Mouse (Mus musculus): ENCODE measurements at regions not wholly inside any gene's neighbourhood (a gene's known extent, or its start where the extent isn't known, plus 50 kb on each side); places are given as distances from the start of the nearest gene placed in this dataset.

DNA sequence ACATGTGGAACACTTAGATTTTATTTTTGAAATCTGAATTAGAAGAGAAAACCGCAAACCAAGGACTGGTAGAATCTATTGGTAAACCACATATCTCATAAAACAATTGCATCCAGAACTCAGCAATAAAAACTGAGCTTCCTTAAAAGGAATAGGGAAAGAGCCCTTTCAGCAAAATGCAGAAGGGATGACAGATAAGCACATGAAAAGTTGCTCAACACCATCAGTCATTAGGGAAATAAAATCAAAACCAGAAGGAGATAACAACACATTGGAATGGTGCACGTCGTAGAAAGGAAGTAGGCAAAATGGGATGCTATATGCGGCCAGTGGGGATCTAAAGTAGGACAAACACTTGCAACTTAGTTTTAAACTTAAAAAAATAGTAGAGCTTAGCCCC is 110.0 kb upstream of the Cblb start:
- Histone ChIP-seq H3K4me1 (ENCODE audit: control insufficient read depth, insufficient read depth, low read length) (no peaks in the 10 kb centered on the region), H3K9ac (ENCODE audit: low read depth, poor library complexity, severe bottlenecking) (no peak overlapping the region), H3K9me3 (replicated peaks; ENCODE audit: control insufficient read depth, insufficient read depth, low read length, poor library complexity, severe bottlenecking) (no peaks in the 10 kb centered on the region), H3K27me3 (ENCODE audit: control insufficient read depth, insufficient read depth, low read length, poor library complexity, severe bottlenecking) (no peaks in the 10 kb centered on the region), H3K36me3 (ENCODE audit: control insufficient read depth, insufficient read depth, low read length, poor library complexity, severe bottlenecking) (no peaks in the 10 kb centered on the region), H3K4me3 (ENCODE audit: low read depth, low read length) (no peak overlapping the region), H3K27ac (ENCODE audit: insufficient read depth, low read length) (no peak overlapping the region)
- TF ChIP-seq CTCF (IDR thresholded peaks at IDR 0.05; ENCODE audit: low read depth, low read length): no peak
- no peak for TF ChIP-seq POLR2A (IDR thresholded peaks at IDR 0.05; ENCODE audit: insufficient read depth, low read length)
- TF ChIP-seq EP300 (IDR thresholded peaks at IDR 0.05; ENCODE audit: insufficient read depth, low read depth, low read length): no peak

DNA sequence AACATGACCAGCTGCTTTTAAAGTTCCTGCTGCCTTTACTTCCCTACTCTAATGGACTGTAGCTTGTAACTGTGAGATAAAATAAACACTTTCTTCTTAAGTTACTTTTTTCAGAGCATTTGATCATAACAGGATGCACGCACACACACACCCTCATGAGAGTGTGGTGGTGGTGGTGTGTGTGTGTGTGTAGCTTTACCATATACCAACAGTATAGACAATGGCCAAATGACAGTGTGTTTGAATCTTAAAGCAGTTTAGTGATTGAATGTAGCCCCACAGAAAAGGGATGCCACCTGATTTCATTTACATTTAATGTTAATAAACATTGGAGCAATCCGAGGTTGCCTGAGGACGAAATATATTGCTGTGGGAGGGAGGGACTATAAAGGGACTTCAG is 108.4 kb upstream of the Cblb start:
- no peaks in the 10 kb centered on the region for H3K36me3 ChIP-seq (ENCODE audit: control insufficient read depth, insufficient read depth, low read length, poor library complexity, severe bottlenecking)
- no peaks in the 10 kb centered on the region for H3K27me3 ChIP-seq (ENCODE audit: control insufficient read depth, insufficient read depth, low read length, poor library complexity, severe bottlenecking)
- TF ChIP-seq CTCF (IDR thresholded peaks at IDR 0.05; ENCODE audit: low read depth, low read length): no peak

DNA sequence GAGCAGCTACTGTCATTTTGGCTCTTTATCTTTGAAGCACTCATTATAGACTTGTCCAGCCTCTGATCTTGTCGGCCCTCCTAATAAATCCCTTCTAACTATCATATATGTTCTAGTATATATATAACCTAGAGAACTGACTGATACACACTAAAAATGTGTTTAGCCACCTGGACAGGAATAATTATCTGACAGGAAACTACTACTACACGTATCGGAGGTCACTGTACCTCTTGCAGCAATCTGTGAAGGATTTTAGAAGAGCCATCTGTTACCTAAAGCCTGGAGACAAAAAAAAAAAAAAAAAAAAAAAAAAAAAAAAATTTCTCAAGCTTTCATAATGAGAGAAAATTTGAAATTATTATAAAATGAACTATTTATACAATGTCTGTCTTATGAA is 105.4 kb upstream of the Cblb start:
- H3K27ac ChIP-seq (ENCODE audit: insufficient read depth, low read length): no peak overlapping the region

More for the DNA sequence above, 108.4 kb upstream of the Cblb start:
- H3K4me3 ChIP-seq (ENCODE audit: low read depth, low read length): no peak overlapping the region
- H3K9me3 ChIP-seq (replicated peaks; ENCODE audit: control insufficient read depth, insufficient read depth, low read length, poor library complexity, severe bottlenecking): no peaks in the 10 kb centered on the region
- H3K27ac ChIP-seq (ENCODE audit: insufficient read depth, low read length): no peak overlapping the region
- H3K9ac ChIP-seq (ENCODE audit: low read depth, poor library complexity, severe bottlenecking): no peak overlapping the region
- H3K4me1 ChIP-seq (ENCODE audit: control insufficient read depth, insufficient read depth, low read length): no peaks in the 10 kb centered on the region

DNA sequence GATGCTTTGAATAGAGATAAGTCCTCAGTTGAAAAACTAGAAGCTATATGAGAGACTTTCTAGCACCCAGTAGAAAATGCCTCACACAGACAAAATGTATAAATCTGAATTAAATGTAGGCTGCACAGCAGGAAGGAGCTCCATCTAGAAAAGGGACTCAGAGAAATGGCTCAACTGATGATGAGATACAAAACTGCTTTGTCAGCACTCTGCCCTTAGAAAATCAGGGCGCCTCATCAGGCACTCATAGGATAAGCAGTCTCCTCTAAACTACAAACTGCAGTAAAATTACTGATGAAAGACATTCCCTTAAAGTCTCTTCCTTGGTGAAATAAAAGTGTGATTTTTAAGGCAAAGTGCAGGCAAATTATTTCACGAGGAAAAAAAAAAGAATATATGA is 97.9 kb upstream of the Cblb start:
- Histone ChIP-seq H3K27ac (ENCODE audit: insufficient read depth, low read length) (no peak overlapping the region), H3K4me1 (ENCODE audit: control insufficient read depth, insufficient read depth, low read length) (no peaks in the 10 kb centered on the region), H3K36me3 (ENCODE audit: control insufficient read depth, insufficient read depth, low read length, poor library complexity, severe bottlenecking) (no peaks in the 10 kb centered on the region), H3K9ac (ENCODE audit: low read depth, poor library complexity, severe bottlenecking) (no peak overlapping the region), H3K9me3 (replicated peaks; ENCODE audit: control insufficient read depth, insufficient read depth, low read length, poor library complexity, severe bottlenecking) (no peaks in the 10 kb centered on the region), H3K4me3 (ENCODE audit: low read depth, low read length) (no peak overlapping the region), H3K27me3 (ENCODE audit: control insufficient read depth, insufficient read depth, low read length, poor library complexity, severe bottlenecking) (no peaks in the 10 kb centered on the region)
- TF ChIP-seq POLR2A (IDR thresholded peaks at IDR 0.05; ENCODE audit: insufficient read depth, low read length): no peak
- no peak for TF ChIP-seq EP300 (IDR thresholded peaks at IDR 0.05; ENCODE audit: insufficient read depth, low read depth, low read length)
- TF ChIP-seq CTCF (IDR thresholded peaks at IDR 0.05; ENCODE audit: low read depth, low read length): no peak

More for the DNA sequence above, 105.4 kb upstream of the Cblb start:
- Histone ChIP-seq H3K9ac (ENCODE audit: low read depth, poor library complexity, severe bottlenecking) (no peak overlapping the region), H3K9me3 (replicated peaks; ENCODE audit: control insufficient read depth, insufficient read depth, low read length, poor library complexity, severe bottlenecking) (no peaks in the 10 kb centered on the region), H3K36me3 (ENCODE audit: control insufficient read depth, insufficient read depth, low read length, poor library complexity, severe bottlenecking) (no peaks in the 10 kb centered on the region), H3K4me1 (ENCODE audit: control insufficient read depth, insufficient read depth, low read length) (no peaks in the 10 kb centered on the region), H3K27me3 (ENCODE audit: control insufficient read depth, insufficient read depth, low read length, poor library complexity, severe bottlenecking) (no peaks in the 10 kb centered on the region), H3K4me3 (ENCODE audit: low read depth, low read length) (no peak overlapping the region)
- TF ChIP-seq POLR2A (IDR thresholded peaks at IDR 0.05; ENCODE audit: insufficient read depth, low read length) (no peak), CTCF (IDR thresholded peaks at IDR 0.05; ENCODE audit: low read depth, low read length) (no peak), EP300 (IDR thresholded peaks at IDR 0.05; ENCODE audit: insufficient read depth, low read depth, low read length) (no peak)

DNA sequence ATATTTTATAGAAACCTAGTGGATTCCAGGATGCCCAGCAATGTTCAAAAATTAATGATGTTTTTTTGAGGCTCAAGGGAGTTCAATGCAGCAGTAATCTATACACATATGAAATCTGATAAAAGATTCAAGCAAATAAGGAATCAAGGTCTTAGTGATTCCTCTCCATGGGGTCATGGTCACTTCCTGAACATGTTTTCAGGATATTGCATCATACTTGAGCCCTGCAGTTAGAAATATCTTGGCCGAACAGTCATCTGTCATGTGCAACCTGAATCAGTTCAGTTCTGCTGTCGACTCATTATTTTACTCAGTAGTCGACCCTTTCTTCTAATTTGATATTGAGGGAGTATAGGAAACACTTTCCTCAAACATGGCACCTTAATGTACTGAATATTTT is 97.1 kb upstream of the Cblb start:
- no peak overlapping the region for H3K27ac ChIP-seq (ENCODE audit: insufficient read depth, low read length)
- H3K27me3 ChIP-seq (ENCODE audit: control insufficient read depth, insufficient read depth, low read length, poor library complexity, severe bottlenecking): no peaks in the 10 kb centered on the region
- H3K9me3 ChIP-seq (replicated peaks; ENCODE audit: control insufficient read depth, insufficient read depth, low read length, poor library complexity, severe bottlenecking): no peaks in the 10 kb centered on the region
- TF ChIP-seq CTCF (IDR thresholded peaks at IDR 0.05; ENCODE audit: low read depth, low read length): no peak
- no peak for TF ChIP-seq POLR2A (IDR thresholded peaks at IDR 0.05; ENCODE audit: insufficient read depth, low read length)
- no peak for TF ChIP-seq EP300 (IDR thresholded peaks at IDR 0.05; ENCODE audit: insufficient read depth, low read depth, low read length)
- H3K9ac ChIP-seq (ENCODE audit: low read depth, poor library complexity, severe bottlenecking): no peak overlapping the region
- H3K36me3 ChIP-seq (ENCODE audit: control insufficient read depth, insufficient read depth, low read length, poor library complexity, severe bottlenecking): no peaks in the 10 kb centered on the region
- H3K4me3 ChIP-seq (ENCODE audit: low read depth, low read length): no peak overlapping the region
- H3K4me1 ChIP-seq (ENCODE audit: control insufficient read depth, insufficient read depth, low read length): no peaks in the 10 kb centered on the region

DNA sequence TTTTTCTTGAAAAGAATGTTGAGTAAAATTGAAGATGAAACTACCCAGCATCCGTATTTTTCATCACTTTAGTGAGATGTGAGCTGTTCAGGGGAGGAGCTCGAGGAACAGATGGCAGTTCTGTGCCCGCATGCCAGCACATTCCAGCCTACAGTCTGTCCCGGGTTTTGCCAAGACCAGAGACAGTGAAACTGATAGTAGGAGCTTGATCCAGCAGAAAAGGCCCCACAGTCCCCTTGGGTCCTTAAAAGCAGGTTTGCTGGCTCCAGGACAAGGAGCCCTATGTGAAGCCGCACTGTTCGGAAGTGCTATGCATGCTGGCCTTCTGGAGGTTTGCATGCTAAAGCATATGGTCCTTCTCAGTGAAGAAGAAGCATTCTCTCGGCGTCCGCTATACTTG is 93.7 kb upstream of the Cblb start:
- Histone ChIP-seq H3K4me3 (ENCODE audit: low read depth, low read length) (no peak overlapping the region), H3K4me1 (ENCODE audit: control insufficient read depth, insufficient read depth, low read length) (no peaks in the 10 kb centered on the region), H3K36me3 (ENCODE audit: control insufficient read depth, insufficient read depth, low read length, poor library complexity, severe bottlenecking) (no peaks in the 10 kb centered on the region), H3K9ac (ENCODE audit: low read depth, poor library complexity, severe bottlenecking) (no peak overlapping the region), H3K27me3 (ENCODE audit: control insufficient read depth, insufficient read depth, low read length, poor library complexity, severe bottlenecking) (no peaks in the 10 kb centered on the region), H3K9me3 (replicated peaks; ENCODE audit: control insufficient read depth, insufficient read depth, low read length, poor library complexity, severe bottlenecking) (no peaks in the 10 kb centered on the region), H3K27ac (ENCODE audit: insufficient read depth, low read length) (no peak overlapping the region)
- TF ChIP-seq CTCF (IDR thresholded peaks at IDR 0.05; ENCODE audit: low read depth, low read length) (no peak), POLR2A (IDR thresholded peaks at IDR 0.05; ENCODE audit: insufficient read depth, low read length) (no peak), EP300 (IDR thresholded peaks at IDR 0.05; ENCODE audit: insufficient read depth, low read depth, low read length) (no peak)
